Mouse (Mus musculus): ENCODE measurements around the gene Cdkal1.

DNA sequence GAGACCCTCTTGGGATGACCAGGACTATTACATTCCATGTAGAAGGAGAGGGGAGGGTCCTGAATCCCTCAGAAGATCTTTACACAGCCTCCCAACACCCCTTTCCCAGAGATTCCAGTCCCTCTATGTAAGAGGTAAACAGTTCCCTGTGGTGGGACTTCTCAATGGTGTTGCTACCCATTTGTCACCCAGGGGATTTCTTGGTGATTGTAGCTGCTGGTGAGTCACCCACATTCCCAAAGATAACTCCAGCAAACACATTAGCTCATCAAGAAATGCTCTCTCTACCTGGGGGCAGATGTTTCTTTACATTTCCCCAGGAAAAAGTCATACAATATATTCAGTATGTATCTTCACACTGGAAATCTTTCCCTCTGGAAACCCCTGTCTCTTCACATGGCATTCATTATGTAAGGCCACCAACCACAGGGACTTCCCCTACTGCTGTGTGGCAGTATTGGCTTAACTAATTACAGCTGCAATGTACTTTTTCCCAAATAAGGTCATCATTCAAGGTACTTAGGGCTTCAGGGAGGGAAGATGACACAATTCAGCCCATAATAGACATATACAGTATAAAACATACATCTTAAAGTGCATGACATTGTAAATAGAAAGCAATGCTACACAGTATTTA is 636.8 kb downstream of the Cdkal1 start:
- TF ChIP-seq CTCF (IDR thresholded peaks at IDR 0.05; ENCODE audit: control insufficient read depth, insufficient read depth, low read length) (no peak), POLR2A (IDR thresholded peaks at IDR 0.05; ENCODE audit: borderline replicate concordance, control insufficient read depth, low read depth, low read length) (no peak)
